Mouse (Mus musculus): ENCODE results near the gene Bcl2. TPM values are rescaled to one million over a fixed set of nuclear protein-coding genes. Genes with fewer than 3 reads are reported as not detected.

Gene Bcl2
- total RNA-seq, 1 experiment = 0.98 TPM

GRCm38 (mm10) chr1:106526751-106527150, 187.3 kb downstream of the Bcl2 start:
- no peak for TF ChIP-seq ZNF384 (IDR thresholded peaks at IDR 0.05; ENCODE audit: low read depth, low read length)
- no peak for TF ChIP-seq CHD2 (IDR thresholded peaks at IDR 0.05; ENCODE audit: low read depth, low read length)
- TF ChIP-seq MAFK (IDR thresholded peaks at IDR 0.05; ENCODE audit: insufficient read depth, low read depth, low read length) = no peak
- TF ChIP-seq ZC3H11A (IDR thresholded peaks at IDR 0.05; ENCODE audit: borderline replicate concordance, low read depth, low read length) = no peak
- no peak for TF ChIP-seq HCFC1 (IDR thresholded peaks at IDR 0.05; ENCODE audit: borderline replicate concordance, insufficient read depth, low read length)
- Histone ChIP-seq H3K4me3 (ENCODE audit: insufficient read depth in 1 of 2, low read depth in 1 of 2, low read length in 2 of 2, poor library complexity in 1 of 2, severe bottlenecking in 1 of 2) (no peak overlapping the region), H3K4me1 (ENCODE audit: control insufficient read depth in 2 of 2, insufficient read depth in 2 of 2, low read length in 2 of 2, poor library complexity in 1 of 2) (no peaks in the 10 kb centered on the region), H3K36me3 (ENCODE audit: control insufficient read depth, insufficient read depth, low read length, poor library complexity, severe bottlenecking) (no peaks in the 10 kb centered on the region), H3K27ac (ENCODE audit: insufficient read depth, low read depth, low read length, poor library complexity, severe bottlenecking) (no peak overlapping the region), H3K9ac (ENCODE audit: insufficient read depth, low read depth, low read length, poor library complexity, severe bottlenecking) (no peak overlapping the region), H3K9me3 (ENCODE audit: control insufficient read depth, insufficient read depth, low read depth, low read length) (no peaks in the 10 kb centered on the region)
- no peak for DNase-seq (ENCODE audit: low read depth, low spot score)
- in situ Hi-C loops (cut with MboI; ENCODE audit: low sequenced_read_pairs in 2 of 2, unreplicated experiment in 2 of 2) = no loop called here

DNA sequence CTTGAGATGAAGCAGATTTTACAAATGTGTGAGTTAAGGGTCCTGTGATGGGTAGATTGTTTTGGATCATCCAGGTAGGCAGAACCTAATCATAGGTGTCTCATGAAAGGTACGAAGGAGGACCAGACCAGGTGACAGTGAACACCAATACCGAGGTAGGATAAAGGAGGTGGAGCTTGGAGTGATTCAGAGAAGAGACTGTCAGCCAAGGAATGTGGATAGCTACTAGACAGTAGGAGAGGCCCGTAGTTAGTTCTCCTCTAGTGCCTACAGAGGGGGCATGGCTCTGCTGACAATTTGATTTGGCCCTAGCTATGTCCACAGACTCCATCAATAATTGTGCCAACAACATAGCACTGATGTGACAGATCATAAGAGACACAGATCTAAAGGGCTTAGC, 188.0 kb downstream of the Bcl2 start:
- Histone ChIP-seq H3K4me3 (ENCODE audit: insufficient read depth in 1 of 2, low read depth in 1 of 2, low read length in 2 of 2, poor library complexity in 1 of 2, severe bottlenecking in 1 of 2) (no peak overlapping the region), H3K36me3 (ENCODE audit: control insufficient read depth, insufficient read depth, low read length, poor library complexity, severe bottlenecking) (no peaks in the 10 kb centered on the region), H3K27ac (ENCODE audit: insufficient read depth, low read depth, low read length, poor library complexity, severe bottlenecking) (no peak overlapping the region), H3K4me1 (ENCODE audit: control insufficient read depth in 2 of 2, insufficient read depth in 2 of 2, low read length in 2 of 2, poor library complexity in 1 of 2) (no peaks in the 10 kb centered on the region), H3K9ac (ENCODE audit: insufficient read depth, low read depth, low read length, poor library complexity, severe bottlenecking) (no peak overlapping the region), H3K9me3 (ENCODE audit: control insufficient read depth, insufficient read depth, low read depth, low read length) (no peaks in the 10 kb centered on the region)
- DNase-seq (ENCODE audit: low read depth, low spot score) = no peak
- in situ Hi-C loops (cut with MboI; ENCODE audit: low sequenced_read_pairs in 2 of 2, unreplicated experiment in 2 of 2) = no loop called here
- TF ChIP-seq MAFK (IDR thresholded peaks at IDR 0.05; ENCODE audit: insufficient read depth, low read depth, low read length) (no peak), CHD2 (IDR thresholded peaks at IDR 0.05; ENCODE audit: low read depth, low read length) (no peak), ZNF384 (IDR thresholded peaks at IDR 0.05; ENCODE audit: low read depth, low read length) (no peak)

GRCm38 (mm10) chr1:106523741-106524140, 190.3 kb downstream of the Bcl2 start:
- in situ Hi-C loops (cut with MboI; ENCODE audit: low sequenced_read_pairs in 2 of 2, unreplicated experiment in 2 of 2) = no loop called here
- DNase-seq (ENCODE audit: low read depth, low spot score) = no peak
- H3K27ac ChIP-seq (ENCODE audit: insufficient read depth, low read depth, low read length, poor library complexity, severe bottlenecking) = no peak overlapping the region

DNA sequence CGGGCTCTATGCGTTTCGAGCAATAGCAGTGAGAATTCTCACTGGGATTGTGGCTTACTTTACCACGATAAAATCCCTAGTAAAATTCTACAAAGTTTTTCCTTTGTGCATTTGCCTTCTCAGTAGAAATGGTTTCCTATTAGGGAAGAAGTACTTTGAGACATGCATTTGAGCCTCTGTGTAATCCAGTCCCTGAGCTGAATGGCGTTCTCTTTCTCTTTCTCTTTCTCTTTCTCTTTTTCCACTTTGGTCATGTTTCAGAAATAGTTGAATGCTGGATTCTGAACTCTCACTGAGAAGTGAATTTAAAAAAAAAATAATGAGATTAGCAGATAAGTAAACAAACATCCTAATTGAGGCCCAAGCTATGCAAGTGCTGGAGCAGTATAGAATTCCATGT, 191.1 kb downstream of the Bcl2 start:
- Histone ChIP-seq H3K27ac (ENCODE audit: insufficient read depth, low read depth, low read length, poor library complexity, severe bottlenecking) (no peak overlapping the region), H3K36me3 (ENCODE audit: control insufficient read depth, insufficient read depth, low read length, poor library complexity, severe bottlenecking) (no peaks in the 10 kb centered on the region), H3K9ac (ENCODE audit: insufficient read depth, low read depth, low read length, poor library complexity, severe bottlenecking) (no peak overlapping the region), H3K4me1 (ENCODE audit: control insufficient read depth in 2 of 2, insufficient read depth in 2 of 2, low read length in 2 of 2, poor library complexity in 1 of 2) (no peaks in the 10 kb centered on the region), H3K4me3 (ENCODE audit: insufficient read depth in 1 of 2, low read depth in 1 of 2, low read length in 2 of 2, poor library complexity in 1 of 2, severe bottlenecking in 1 of 2) (no peak overlapping the region), H3K9me3 (ENCODE audit: control insufficient read depth, insufficient read depth, low read depth, low read length) (no peaks in the 10 kb centered on the region)
- DNase-seq (ENCODE audit: low read depth, low spot score) = no peak
- TF ChIP-seq CHD2 (IDR thresholded peaks at IDR 0.05; ENCODE audit: low read depth, low read length) (no peak), MAFK (IDR thresholded peaks at IDR 0.05; ENCODE audit: insufficient read depth, low read depth, low read length) (no peak), ZNF384 (IDR thresholded peaks at IDR 0.05; ENCODE audit: low read depth, low read length) (no peak), HCFC1 (IDR thresholded peaks at IDR 0.05; ENCODE audit: borderline replicate concordance, insufficient read depth, low read length) (no peak), ZC3H11A (IDR thresholded peaks at IDR 0.05; ENCODE audit: borderline replicate concordance, low read depth, low read length) (no peak)
- in situ Hi-C loops (cut with MboI; ENCODE audit: low sequenced_read_pairs in 2 of 2, unreplicated experiment in 2 of 2) = no loop called here

More at GRCm38 (mm10) chr1:106523741-106524140, 190.3 kb downstream of the Bcl2 start:
- Histone ChIP-seq H3K4me3 (ENCODE audit: insufficient read depth in 1 of 2, low read depth in 1 of 2, low read length in 2 of 2, poor library complexity in 1 of 2, severe bottlenecking in 1 of 2) (no peak overlapping the region), H3K4me1 (ENCODE audit: control insufficient read depth in 2 of 2, insufficient read depth in 2 of 2, low read length in 2 of 2, poor library complexity in 1 of 2) (no peaks in the 10 kb centered on the region), H3K36me3 (ENCODE audit: control insufficient read depth, insufficient read depth, low read length, poor library complexity, severe bottlenecking) (no peaks in the 10 kb centered on the region), H3K9me3 (ENCODE audit: control insufficient read depth, insufficient read depth, low read depth, low read length) (no peaks in the 10 kb centered on the region), H3K9ac (ENCODE audit: insufficient read depth, low read depth, low read length, poor library complexity, severe bottlenecking) (no peak overlapping the region)
- TF ChIP-seq CHD2 (IDR thresholded peaks at IDR 0.05; ENCODE audit: low read depth, low read length) = no peak
- no peak for TF ChIP-seq ZC3H11A (IDR thresholded peaks at IDR 0.05; ENCODE audit: borderline replicate concordance, low read depth, low read length)
- no peak for TF ChIP-seq ZNF384 (IDR thresholded peaks at IDR 0.05; ENCODE audit: low read depth, low read length)
- no peak for TF ChIP-seq HCFC1 (IDR thresholded peaks at IDR 0.05; ENCODE audit: borderline replicate concordance, insufficient read depth, low read length)
- TF ChIP-seq MAFK (IDR thresholded peaks at IDR 0.05; ENCODE audit: insufficient read depth, low read depth, low read length) = no peak

GRCm38 (mm10) chr1:106517591-106518177, 196.4 kb downstream of the Bcl2 start:
- no peak overlapping the region for H3K4me3 ChIP-seq (ENCODE audit: insufficient read depth in 1 of 2, low read depth in 1 of 2, low read length in 2 of 2, poor library complexity in 1 of 2, severe bottlenecking in 1 of 2)
- in situ Hi-C loops (cut with MboI; ENCODE audit: low sequenced_read_pairs in 2 of 2, unreplicated experiment in 2 of 2) = no loop called here
- H3K9me3 ChIP-seq (ENCODE audit: control insufficient read depth, insufficient read depth, low read depth, low read length) = no peaks in the 10 kb centered on the region
- no peaks in the 10 kb centered on the region for H3K4me1 ChIP-seq (ENCODE audit: control insufficient read depth in 2 of 2, insufficient read depth in 2 of 2, low read length in 2 of 2, poor library complexity in 1 of 2)
- DNase-seq (ENCODE audit: low read depth, low spot score) = no peak
- H3K36me3 ChIP-seq (ENCODE audit: control insufficient read depth, insufficient read depth, low read length, poor library complexity, severe bottlenecking) = no peaks in the 10 kb centered on the region
- TF ChIP-seq MAFK (IDR thresholded peaks at IDR 0.05; ENCODE audit: insufficient read depth, low read depth, low read length) = no peak
- no peak for TF ChIP-seq CHD2 (IDR thresholded peaks at IDR 0.05; ENCODE audit: low read depth, low read length)
- TF ChIP-seq ZC3H11A (IDR thresholded peaks at IDR 0.05; ENCODE audit: borderline replicate concordance, low read depth, low read length) = no peak
- no peak for TF ChIP-seq ZNF384 (IDR thresholded peaks at IDR 0.05; ENCODE audit: low read depth, low read length)
- no peak for TF ChIP-seq HCFC1 (IDR thresholded peaks at IDR 0.05; ENCODE audit: borderline replicate concordance, insufficient read depth, low read length)
- no peak overlapping the region for H3K9ac ChIP-seq (ENCODE audit: insufficient read depth, low read depth, low read length, poor library complexity, severe bottlenecking)
- no peak overlapping the region for H3K27ac ChIP-seq (ENCODE audit: insufficient read depth, low read depth, low read length, poor library complexity, severe bottlenecking)
